Mouse (Mus musculus) ES-E14 (cell line): ENCODE measurements at regions not wholly inside any gene's neighbourhood (a gene's known extent, or its start where the extent isn't known, plus 50 kb on each side); places are given as distances from the start of the nearest gene placed in this dataset.
"Not testable (repeated sequence)": the region's sequence is repeated elsewhere in the genome, so short reads cannot be mapped to it uniquely, and the experiment has no call there.

Source experiments
- DNase-seq: peaks from one replicate; pipeline ENCODE4 v3.0.0-alpha.2; 2013; ENCODE audit warnings: low read depth, low spot score
- H3K27ac ChIP-seq: 2 replicates; pipeline ENCODE4 v1.5.1; 2012; ENCODE audit warnings: low read depth, mild to moderate bottlenecking, low read length, moderate library complexity, mixed read lengths; ENCODE audit not compliant: poor library complexity, insufficient read depth, severe bottlenecking
- H3K36me3 ChIP-seq: 2 replicates; pipeline ENCODE4 v1.6.1; 2012; ENCODE audit warnings: mild to moderate bottlenecking, low read length, moderate library complexity, mixed read lengths; ENCODE audit not compliant: control insufficient read depth, poor library complexity, insufficient read depth, severe bottlenecking
- H3K4me1 ChIP-seq, 2 experiments: fragments of 150-350 bp in 1 of 2; sonication (generic) in 1 of 2; 2 replicates each; pipeline ENCODE4 v1.6.1; 2012; ENCODE audit warnings: low read length in 2 of 2, mild to moderate bottlenecking in 1 of 2, mixed read lengths in 1 of 2; ENCODE audit not compliant: control insufficient read depth in 2 of 2, insufficient read depth in 2 of 2, poor library complexity in 1 of 2
- H3K4me3 ChIP-seq, 2 experiments: fragments of 150-350 bp in 1 of 2; sonication (generic) in 1 of 2; 2 replicates each; pipeline ENCODE4 v1.5.1; 2012; ENCODE audit warnings: low read length in 2 of 2, low read depth in 1 of 2, mild to moderate bottlenecking in 1 of 2, mixed read lengths in 1 of 2; ENCODE audit not compliant: insufficient read depth in 1 of 2, poor library complexity in 1 of 2, severe bottlenecking in 1 of 2
- H3K9ac ChIP-seq: 2 replicates; pipeline ENCODE4 v1.6.1; 2012; ENCODE audit warnings: low read depth, mild to moderate bottlenecking, low read length, mixed read lengths; ENCODE audit not compliant: poor library complexity, insufficient read depth, severe bottlenecking
- H3K9me3 ChIP-seq: fragments of 150-350 bp; sonication (generic); 2 replicates; pipeline ENCODE4 v1.6.1; 2012; ENCODE audit warnings: low read depth, mild to moderate bottlenecking, low read length; ENCODE audit not compliant: control insufficient read depth, insufficient read depth
- CHD2 ChIP-seq: IDR thresholded peaks from 2 replicates; pipeline ENCODE4 v1.6.1; 2014; ENCODE audit warnings: mild to moderate bottlenecking, low read depth, low read length, inconsistent platforms
- HCFC1 ChIP-seq: IDR thresholded peaks from 2 replicates; pipeline ENCODE4 v1.6.1; 2012; ENCODE audit warnings: low read length, inconsistent platforms, borderline replicate concordance; ENCODE audit not compliant: insufficient read depth
- MAFK ChIP-seq: IDR thresholded peaks from 2 replicates; pipeline ENCODE4 v1.6.1; 2014; ENCODE audit warnings: mild to moderate bottlenecking, low read depth, low read length, inconsistent platforms; ENCODE audit not compliant: insufficient read depth
- ZC3H11A ChIP-seq: IDR thresholded peaks from 2 replicates; pipeline ENCODE4 v1.6.1; 2012; ENCODE audit warnings: low read depth, mild to moderate bottlenecking, inconsistent platforms, low read length, borderline replicate concordance
- ZNF384 ChIP-seq: IDR thresholded peaks from 2 replicates; pipeline ENCODE4 v1.6.1; 2012; ENCODE audit warnings: low read depth, low read length, inconsistent platforms
- in situ Hi-C, 2 experiments: fragments of 600-800 bp; cut with MboI; formaldehyde crosslinking; loops; one replicate each; pipeline ENCODE4 v1.15.1; 2025; ENCODE audit warnings: low sequenced_read_pairs in 2 of 2, inconsistent platforms in 1 of 2; ENCODE audit not compliant: unreplicated experiment in 2 of 2

DNA sequence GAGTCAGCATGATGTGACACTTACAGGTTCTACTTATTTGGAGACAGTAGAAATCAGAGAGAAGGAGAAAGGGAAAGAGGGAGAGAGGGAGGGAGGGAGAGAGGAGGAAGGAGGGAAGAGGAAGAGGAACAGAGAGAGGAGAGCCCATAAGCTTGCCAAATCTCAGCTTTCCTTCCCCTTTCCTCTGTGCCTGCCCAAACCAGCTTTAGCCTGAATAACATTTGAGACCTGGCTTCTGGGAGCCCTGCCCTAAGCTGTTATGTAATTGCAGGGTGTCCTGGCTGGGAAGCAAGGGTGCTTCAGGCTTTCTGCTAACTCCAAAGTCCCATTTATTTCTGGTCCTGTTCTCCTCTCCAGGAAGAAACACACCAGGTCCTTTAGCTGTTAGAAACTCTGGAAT lies 85.3 kb upstream of the Ifngr1 start:
- in situ Hi-C loops, result loop anchor here (10.0 to 25.0 kb wide), 2 partner anchors 262 to 269 kb away; no protein-coding TSS in a partner anchor
- Histone ChIP-seq H3K9me3 (no peaks in the 10 kb centered on the region), H3K4me1 (no peaks in the 10 kb centered on the region), H3K9ac (no peak overlapping the region), H3K27ac (no peak overlapping the region), H3K36me3 (no peaks in the 10 kb centered on the region), H3K4me3 (no peak overlapping the region)
- no peak for DNase-seq
- no peak for TF ChIP-seq ZC3H11A
- no peak for TF ChIP-seq ZNF384
- TF ChIP-seq CHD2, result no peak
- TF ChIP-seq HCFC1, result no peak
- no peak for TF ChIP-seq MAFK

GRCm38 (mm10) chr10:19508221-19508745 lies 83.5 kb upstream of the Ifngr1 start:
- Histone ChIP-seq H3K9ac (no peak overlapping the region), H3K4me3 (no peak overlapping the region), H3K36me3 (no peaks in the 10 kb centered on the region), H3K9me3 (no peaks in the 10 kb centered on the region), H3K27ac (no peak overlapping the region), H3K4me1 (no peaks in the 10 kb centered on the region)
- TF ChIP-seq MAFK, result no peak
- no peak for TF ChIP-seq CHD2
- no peak for TF ChIP-seq ZNF384
- TF ChIP-seq HCFC1, result no peak
- no peak for TF ChIP-seq ZC3H11A
- in situ Hi-C loops, result loop anchor here (10.0 to 25.0 kb wide), 2 partner anchors 263 to 271 kb away; no protein-coding TSS in a partner anchor
- DNase-seq, result no peak

- Histone ChIP-seq H3K36me3 (no peaks in the 10 kb centered on the region), H3K4me1 (no peaks in the 10 kb centered on the region), H3K27ac (no peak overlapping the region), H3K4me3 (no peak overlapping the region), H3K9ac (no peak overlapping the region), H3K9me3 (no peaks in the 10 kb centered on the region)
- no peak for TF ChIP-seq HCFC1
- no peak for TF ChIP-seq ZNF384
- no peak for TF ChIP-seq CHD2
- TF ChIP-seq ZC3H11A, result no peak
- TF ChIP-seq MAFK, result no peak
- DNase-seq, result no peak
- in situ Hi-C loops, result loop anchor here in 1 of 2 experiments (25.0 kb wide), 1 partner anchor 273 kb away; no protein-coding TSS in a partner anchor
These were observed 81.7 kb upstream of the Ifngr1 start for GRCm38 (mm10) chr10:19510047-19510446.

DNA sequence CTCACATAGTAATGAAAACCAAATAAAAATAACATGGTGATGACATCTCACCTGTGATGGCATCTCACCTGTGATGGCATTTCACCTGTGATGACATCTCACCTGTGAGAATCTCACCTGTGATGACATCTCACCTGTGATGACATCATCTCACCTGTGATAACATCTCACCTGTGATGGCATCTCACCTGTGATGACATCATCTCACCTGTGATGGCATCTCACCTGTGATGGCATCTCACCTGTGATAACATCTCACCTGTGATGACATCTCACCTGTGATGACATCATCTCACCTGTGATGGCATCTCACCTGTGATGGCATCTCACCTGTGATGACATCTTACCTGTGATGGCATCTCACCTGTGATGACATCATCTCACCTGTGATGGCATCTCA lies 77.4 kb upstream of the Ifngr1 start:
- H3K4me3 ChIP-seq, H3K9me3 ChIP-seq, H3K4me1 ChIP-seq, DNase-seq, H3K9ac ChIP-seq, H3K36me3 ChIP-seq, H3K27ac ChIP-seq: not testable (repeated sequence)
- in situ Hi-C loops, result loop anchor here in 1 of 2 experiments (25.0 kb wide), 1 partner anchor 277 kb away; no protein-coding TSS in a partner anchor

DNA sequence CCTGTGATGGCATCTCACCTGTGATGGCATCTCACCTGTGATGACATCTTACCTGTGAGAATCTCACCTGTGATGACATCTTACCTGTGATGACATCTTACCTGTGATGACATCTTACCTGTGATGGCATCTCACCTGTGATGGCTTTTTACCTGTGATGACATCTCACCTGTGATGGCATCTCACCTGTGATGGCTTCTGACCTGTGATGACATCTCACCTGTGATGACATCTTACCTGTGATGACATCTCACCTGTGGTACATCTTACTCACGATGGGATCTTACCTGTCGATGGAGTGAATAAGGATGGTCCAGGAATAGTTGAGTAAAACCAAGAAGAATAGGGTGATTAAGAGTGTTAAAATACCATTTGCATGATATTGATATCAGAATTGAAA lies 76.9 kb upstream of the Ifngr1 start:
- Histone ChIP-seq H3K9me3 (no peaks in the 10 kb centered on the region), H3K27ac (no peak overlapping the region), H3K9ac (no peak overlapping the region), H3K36me3 (no peaks in the 10 kb centered on the region), H3K4me1 (no peaks in the 10 kb centered on the region), H3K4me3 (no peak overlapping the region)
- in situ Hi-C loops, result loop anchor here in 1 of 2 experiments (25.0 kb wide), 1 partner anchor 278 kb away; no protein-coding TSS in a partner anchor
- no peak for DNase-seq
- no peak for TF ChIP-seq HCFC1
- TF ChIP-seq ZC3H11A, result no peak
- no peak for TF ChIP-seq MAFK
- no peak for TF ChIP-seq ZNF384
- TF ChIP-seq CHD2, result no peak
